Mouse (Mus musculus) hindbrain, embryonic 12.5 days (tissue): ENCODE data around the gene Lman1l. TPM values are rescaled to one million over a fixed set of nuclear protein-coding genes. Genes with fewer than 3 reads are reported as not detected.

Experiments
- ATAC-seq: fragments of 200-750 bp; cut with Nextera tagmentation; 2 replicates; pipeline ENCODE4 v1.8.0; 2017; ENCODE audit warnings: moderate TSS enrichment; ENCODE audit not compliant: low FRiP score
- H3K27ac ChIP-seq: fragments of 300-500 bp; sonication (generic); 2 replicates; pipeline ENCODE4 v1.5.1; 2016; ENCODE audit warnings: mild to moderate bottlenecking
- H3K27me3 ChIP-seq: fragments of 300-500 bp; sonication (generic); 2 replicates; pipeline ENCODE4 v1.6.1; 2016; ENCODE audit warnings: mild to moderate bottlenecking
- H3K36me3 ChIP-seq: fragments of 300-500 bp; sonication (generic); 2 replicates; pipeline ENCODE4 v1.6.1; 2016; ENCODE audit warnings: mild to moderate bottlenecking
- H3K4me1 ChIP-seq: fragments of 300-500 bp; sonication (generic); 2 replicates; pipeline ENCODE4 v1.6.1; 2016
- H3K4me2 ChIP-seq: fragments of 300-500 bp; sonication (generic); replicated peaks from 2 replicates; pipeline ENCODE4 v1.6.1; 2016; ENCODE audit warnings: mild to moderate bottlenecking
- H3K4me3 ChIP-seq: fragments of 300-500 bp; sonication (generic); 2 replicates; pipeline ENCODE4 v1.5.1; 2016; ENCODE audit warnings: mild to moderate bottlenecking
- H3K9ac ChIP-seq: fragments of 300-500 bp; sonication (generic); 2 replicates; pipeline ENCODE4 v1.6.1; 2016; ENCODE audit warnings: mild to moderate bottlenecking, moderate library complexity
- H3K9me3 ChIP-seq: fragments of 300-500 bp; sonication (generic); replicated peaks from 2 replicates; pipeline ENCODE4 v1.6.1; 2016; ENCODE audit warnings: mild to moderate bottlenecking
- WGBS: fragments of 180-500 bp; shearing (Covaris S2); methylation state at CpG from one replicate; pipeline ENCODE4 v1.1.7; 2016; 5-methylcytosine and 5-hydroxymethylcytosine counted together
- polyA plus RNA-seq: library from polyadenylated mRNA; unstranded; fragments of >200 nt; fragmentation: Nextera tagmentation; extraction: Ambion mirVana; gene quantifications from 2 replicates; pipeline ENCODE4 v1.2.1, GENCODE M21; 2016

Gene Lman1l
- polyA plus RNA-seq, 1 experiment from 2014 or later = not detected

GRCm38 (mm10) chr9:57609803-57610202 lies 10.8 kb downstream of the Lman1l start:
- Histone ChIP-seq H3K9ac (no peak overlapping the region), H3K27me3 (peaks cover 23% of the 10 kb centered on the region), H3K4me1 (peaks cover 11% of the 10 kb centered on the region), H3K4me3 (no peak overlapping the region), H3K36me3 (no peaks in the 10 kb centered on the region), H3K4me2 (no peak overlapping the region), H3K27ac (no peak overlapping the region), H3K9me3 (no peaks in the 10 kb centered on the region)
- no peak for ATAC-seq
- 67% methylated on average over 3 of the region's 3 CpGs for WGBS

GRCm38 (mm10) chr9:57606139-57606851 lies 14.3 kb downstream of the Lman1l start, which contains the start of gene Cplx3:
Cplx3 (minus strand) TSS chr9:57606281.
- no peak within 1 kb of the TSS for H3K4me3 ChIP-seq
- 6% methylated on average over 24 of the region's 24 CpGs for WGBS
- no peaks in the 10 kb centered on the region for H3K36me3 ChIP-seq
- no peak within 1 kb of the TSS for H3K9ac ChIP-seq
- H3K9me3 ChIP-seq = no peaks in the 10 kb centered on the region
- peak; percentile 43; the same call in 1 of the 2 replicates for ATAC-seq
- H3K4me2 ChIP-seq = peak within 1 kb of the TSS; percentile 33
- peaks cover 15% of the 10 kb centered on the region for H3K4me1 ChIP-seq
- H3K27me3 ChIP-seq = peaks cover 29% of the 10 kb centered on the region
- H3K27ac ChIP-seq = no peak within 1 kb of the TSS

- H3K27ac ChIP-seq = no peak overlapping the region
- peaks cover 29% of the 10 kb centered on the region for H3K27me3 ChIP-seq
- H3K4me3 ChIP-seq = no peak overlapping the region
- no peaks in the 10 kb centered on the region for H3K36me3 ChIP-seq
- no peaks in the 10 kb centered on the region for H3K9me3 ChIP-seq
- no peak overlapping the region for H3K4me2 ChIP-seq
- peaks cover 23% of the 10 kb centered on the region for H3K4me1 ChIP-seq
- no peak overlapping the region for H3K9ac ChIP-seq
- ATAC-seq = no peak
- 18% methylated on average over 9 of the region's 9 CpGs for WGBS
Observed at GRCm38 (mm10) chr9:57605503-57605902, 15.1 kb downstream of the Lman1l start.

GRCm38 (mm10) chr9:57604875-57605274 lies 15.7 kb downstream of the Lman1l start:
- H3K27ac ChIP-seq = no peak overlapping the region
- peaks cover 25% of the 10 kb centered on the region for H3K4me1 ChIP-seq
- WGBS = 82% methylated on average over 4 of the region's 4 CpGs
- no peaks in the 10 kb centered on the region for H3K9me3 ChIP-seq
- peaks cover 29% of the 10 kb centered on the region for H3K27me3 ChIP-seq
- no peak overlapping the region for H3K4me2 ChIP-seq
- no peak overlapping the region for H3K9ac ChIP-seq
- no peak for ATAC-seq
- no peaks in the 10 kb centered on the region for H3K36me3 ChIP-seq
- no peak overlapping the region for H3K4me3 ChIP-seq

GRCm38 (mm10) chr9:57602098-57602497 lies 18.5 kb downstream of the Lman1l start:
- Histone ChIP-seq H3K4me2 (no peak overlapping the region), H3K9ac (no peak overlapping the region), H3K27me3 (peaks cover 26% of the 10 kb centered on the region), H3K4me1 (peaks cover 50% of the 10 kb centered on the region), H3K4me3 (no peak overlapping the region), H3K36me3 (no peaks in the 10 kb centered on the region), H3K9me3 (no peaks in the 10 kb centered on the region), H3K27ac (no peak overlapping the region)
- 75% methylated on average over 8 of the region's 8 CpGs for WGBS
- no peak for ATAC-seq

GRCm38 (mm10) chr9:57601353-57601706 lies 19.2 kb downstream of the Lman1l start:
- no peak for ATAC-seq
- Histone ChIP-seq H3K4me1 (peaks cover 43% of the 10 kb centered on the region), H3K27ac (no peak overlapping the region)

GRCm38 (mm10) chr9:57600620-57601352 lies 19.8 kb downstream of the Lman1l start:
- H3K4me1 ChIP-seq = peaks cover 39% of the 10 kb centered on the region
- no peak overlapping the region for H3K4me3 ChIP-seq
- no peaks in the 10 kb centered on the region for H3K9me3 ChIP-seq
- ATAC-seq = 0 out of 2 replicates have a peak, but pooled peaks have one; percentile 58
- peaks cover 13% of the 10 kb centered on the region for H3K27me3 ChIP-seq
- no peak overlapping the region for H3K4me2 ChIP-seq
- H3K36me3 ChIP-seq = no peaks in the 10 kb centered on the region
- H3K9ac ChIP-seq = peak overlapping the region; percentile 13; the same call in 1 of the 2 replicates
- WGBS = 4% methylated on average over 3 of the region's 3 CpGs
- no peak overlapping the region for H3K27ac ChIP-seq

More at GRCm38 (mm10) chr9:57601353-57601706, 19.2 kb downstream of the Lman1l start:
- Histone ChIP-seq H3K9ac (peak overlapping the region; percentile 13; the same call in 1 of the 2 replicates), H3K27me3 (peaks cover 19% of the 10 kb centered on the region), H3K36me3 (no peaks in the 10 kb centered on the region), H3K4me2 (no peak overlapping the region), H3K4me3 (no peak overlapping the region), H3K9me3 (no peaks in the 10 kb centered on the region)
- WGBS = 78% methylated on average over 2 of the region's 2 CpGs

GRCm38 (mm10) chr9:57598851-57599563 lies 21.6 kb downstream of the Lman1l start:
- Histone ChIP-seq H3K4me3 (no peak overlapping the region), H3K27me3 (no peaks in the 10 kb centered on the region), H3K36me3 (peaks cover 10% of the 10 kb centered on the region), H3K4me1 (peaks cover 39% of the 10 kb centered on the region), H3K9me3 (no peaks in the 10 kb centered on the region), H3K9ac (no peak overlapping the region), H3K27ac (no peak overlapping the region), H3K4me2 (no peak overlapping the region)
- ATAC-seq = peak; percentile 38
- WGBS = 47% methylated on average over 8 of the region's 8 CpGs

GRCm38 (mm10) chr9:57597929-57598382 lies 22.6 kb downstream of the Lman1l start:
- no peaks in the 10 kb centered on the region for H3K9me3 ChIP-seq
- no peaks in the 10 kb centered on the region for H3K27me3 ChIP-seq
- no peak overlapping the region for H3K9ac ChIP-seq
- H3K4me2 ChIP-seq = no peak overlapping the region
- peaks cover 42% of the 10 kb centered on the region for H3K4me1 ChIP-seq
- H3K4me3 ChIP-seq = no peak overlapping the region
- WGBS = 18% methylated on average over 4 of the region's 4 CpGs
- peaks cover 20% of the 10 kb centered on the region for H3K36me3 ChIP-seq
- H3K27ac ChIP-seq = peak overlapping the region; percentile 36; the same call in 1 of the 2 replicates
- ATAC-seq = peak; percentile 58; the same call in 1 of the 2 replicates

- H3K36me3 ChIP-seq = peaks cover 25% of the 10 kb centered on the region
- H3K4me1 ChIP-seq = peaks cover 42% of the 10 kb centered on the region
- 0 out of 2 replicates have a peak overlapping the region, but pooled peaks have one; percentile 36 for H3K27ac ChIP-seq
- H3K27me3 ChIP-seq = no peaks in the 10 kb centered on the region
- no peaks in the 10 kb centered on the region for H3K9me3 ChIP-seq
- no peak overlapping the region for H3K4me2 ChIP-seq
- H3K9ac ChIP-seq = no peak overlapping the region
- no peak overlapping the region for H3K4me3 ChIP-seq
- no peak for ATAC-seq
- 85% methylated on average over 8 of the region's 8 CpGs for WGBS
Observed at GRCm38 (mm10) chr9:57597265-57597664, 23.3 kb downstream of the Lman1l start.

- Histone ChIP-seq H3K36me3 (peaks cover 25% of the 10 kb centered on the region), H3K9me3 (no peaks in the 10 kb centered on the region), H3K4me2 (no peak overlapping the region), H3K27me3 (no peaks in the 10 kb centered on the region), H3K4me1 (peaks cover 36% of the 10 kb centered on the region), H3K4me3 (no peak overlapping the region), H3K9ac (no peak overlapping the region), H3K27ac (no peak overlapping the region)
- 56% methylated on average over 9 of the region's 9 CpGs for WGBS
- ATAC-seq = no peak
Observed at GRCm38 (mm10) chr9:57594174-57594509, 26.4 kb downstream of the Lman1l start.
